12 mouse cellular contexts compared by ENCODE assay signal in genomic region chr11:116072608-116073007, GRCm38 (mm10).
"Had no signal": no experiment of that assay in that cellular context is flagged by ENCODE, and none has a peak within 500 bp of the region (broad histone marks: within the 10 kb centered on the region; RNA-seq: fewer than 3 reads in every experiment).

No protein-coding gene starts in this region.

- DNase-seq: kidney, adult 11 months; kidney, postnatal 10 days; left cerebral cortex, postnatal 4 days; lung, embryonic 14.5 days; right cerebral cortex, adult 18-20 months; right cerebral cortex, postnatal 25 days; thymus, adult 2 months; thymus, postnatal 25 days had no signal

- H3K27ac ChIP-seq: limb, embryonic 13.5 days; liver, embryonic 14.5 days; midbrain, embryonic 12.5 days; neural tube, embryonic 15.5 days had no signal

- H3K4me3 ChIP-seq: limb, embryonic 13.5 days; midbrain, embryonic 12.5 days; neural tube, embryonic 15.5 days had no signal
